Mouse (Mus musculus): Measurements from ENCODE around the gene Arpp21. TPM values are rescaled to one million over a fixed set of nuclear protein-coding genes. Genes with fewer than 3 reads are reported as not detected.
"Not testable (repeated sequence)": the region's sequence is repeated elsewhere in the genome, so short reads cannot be mapped to it uniquely, and the experiment has no call there.

The Arpp21 gene
- polyA plus RNA-seq, 1 experiment from 2014 or later = 2.4 TPM

- no peak overlapping the region for H3K9ac ChIP-seq
- H3K27ac ChIP-seq (replicated peaks) = no peak overlapping the region
- H3K36me3 ChIP-seq = no peaks in the 10 kb centered on the region
- no peak overlapping the region for H3K4me3 ChIP-seq
- H3K4me2 ChIP-seq = no peak overlapping the region
- 64% methylated on average over 1 of the region's 1 CpGs for WGBS
- no peaks in the 10 kb centered on the region for H3K4me1 ChIP-seq
- no peaks in the 10 kb centered on the region for H3K9me3 ChIP-seq
- no peaks in the 10 kb centered on the region for H3K27me3 ChIP-seq (replicated peaks)
- ATAC-seq (ENCODE audit: extremely low read depth, insufficient number of reproducible peaks, low FRiP score, low TSS enrichment) = no peak
Observed at GRCm38 (mm10) chr9:112040566-112040965, 195.2 kb downstream of the Arpp21 start.

DNA sequence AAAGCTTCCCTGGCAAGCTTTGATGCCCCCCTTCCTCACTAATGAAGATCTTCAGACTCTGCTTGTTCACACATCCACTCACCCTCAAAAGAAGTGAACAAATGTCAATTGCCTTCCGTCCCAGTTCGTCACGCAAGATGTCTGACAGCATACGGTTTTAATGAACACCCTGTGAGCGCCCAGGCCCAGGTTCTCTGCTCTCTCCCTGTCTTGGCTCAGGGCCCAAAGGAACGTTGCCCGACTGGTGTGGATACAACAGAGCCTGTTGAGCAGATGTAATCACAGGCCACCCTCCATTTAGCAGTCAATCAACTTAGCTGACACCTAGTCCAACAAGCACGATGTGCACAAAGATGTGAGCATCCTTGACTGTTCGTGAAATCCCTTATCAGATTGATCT, 198.0 kb downstream of the Arpp21 start:
- Histone ChIP-seq H3K4me1 (no peaks in the 10 kb centered on the region), H3K36me3 (no peaks in the 10 kb centered on the region), H3K27me3 (replicated peaks) (no peaks in the 10 kb centered on the region), H3K4me3 (no peak overlapping the region), H3K27ac (replicated peaks) (no peak overlapping the region), H3K9me3 (no peaks in the 10 kb centered on the region), H3K9ac (no peak overlapping the region), H3K4me2 (no peak overlapping the region)
- 58% methylated on average over 9 of the region's 9 CpGs for WGBS
- no peak for ATAC-seq (ENCODE audit: extremely low read depth, insufficient number of reproducible peaks, low FRiP score, low TSS enrichment)

GRCm38 (mm10) chr9:112033840-112034239, 201.9 kb downstream of the Arpp21 start:
- H3K27ac ChIP-seq (replicated peaks); H3K9me3 ChIP-seq; H3K4me1 ChIP-seq; H3K4me2 ChIP-seq; H3K27me3 ChIP-seq (replicated peaks); H3K4me3 ChIP-seq; H3K9ac ChIP-seq; H3K36me3 ChIP-seq; ATAC-seq (ENCODE audit: extremely low read depth, insufficient number of reproducible peaks, low FRiP score, low TSS enrichment): not testable (repeated sequence)
- WGBS = 15% methylated on average over 2 of the region's 10 CpGs

DNA sequence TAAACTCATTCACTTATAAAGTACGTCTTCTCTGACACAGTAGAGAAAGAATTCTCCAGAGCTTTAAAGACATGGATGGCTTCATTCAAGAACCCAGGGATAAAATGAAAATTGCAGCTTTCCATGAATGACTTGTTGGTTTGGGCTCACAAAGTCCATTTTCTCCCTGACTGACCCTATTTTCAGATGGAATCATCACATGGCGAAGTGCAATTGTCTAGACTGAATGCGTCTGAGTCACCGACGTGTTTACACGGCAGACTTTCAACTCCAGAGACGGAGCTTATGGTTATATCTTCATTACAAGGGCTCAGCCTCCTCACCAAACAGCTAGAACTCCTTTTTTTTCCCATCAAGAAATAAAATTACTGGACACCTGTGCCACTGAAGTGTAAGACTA, 203.6 kb downstream of the Arpp21 start:
- H3K27me3 ChIP-seq (replicated peaks) = no peaks in the 10 kb centered on the region
- H3K27ac ChIP-seq (replicated peaks) = no peak overlapping the region
- no peak for ATAC-seq (ENCODE audit: extremely low read depth, insufficient number of reproducible peaks, low FRiP score, low TSS enrichment)
- no peak overlapping the region for H3K9ac ChIP-seq
- no peaks in the 10 kb centered on the region for H3K4me1 ChIP-seq
- no peak overlapping the region for H3K4me3 ChIP-seq
- WGBS = 81% methylated on average over 7 of the region's 7 CpGs
- no peaks in the 10 kb centered on the region for H3K9me3 ChIP-seq
- no peaks in the 10 kb centered on the region for H3K36me3 ChIP-seq
- H3K4me2 ChIP-seq = no peak overlapping the region

GRCm38 (mm10) chr9:112023562-112024015, 212.1 kb downstream of the Arpp21 start:
- Histone ChIP-seq H3K4me1 (peaks cover 10% of the 10 kb centered on the region), H3K4me3 (no peak overlapping the region), H3K36me3 (no peaks in the 10 kb centered on the region), H3K9me3 (no peaks in the 10 kb centered on the region), H3K9ac (no peak overlapping the region), H3K27ac (replicated peaks) (peak overlapping the region; percentile 54; the same call in 1 of the 2 replicates), H3K4me2 (no peak overlapping the region), H3K27me3 (replicated peaks) (no peaks in the 10 kb centered on the region)
- no peak for ATAC-seq (ENCODE audit: extremely low read depth, insufficient number of reproducible peaks, low FRiP score, low TSS enrichment)
- WGBS = 47% methylated on average over 8 of the region's 8 CpGs

GRCm38 (mm10) chr9:112023111-112023510, 212.6 kb downstream of the Arpp21 start:
- peak overlapping the region; percentile 54; the same call in 1 of the 2 replicates for H3K27ac ChIP-seq (replicated peaks)
- H3K9ac ChIP-seq = no peak overlapping the region
- WGBS = 79% methylated on average over 5 of the region's 5 CpGs
- ATAC-seq (ENCODE audit: extremely low read depth, insufficient number of reproducible peaks, low FRiP score, low TSS enrichment) = no peak
- no peak overlapping the region for H3K4me2 ChIP-seq
- no peaks in the 10 kb centered on the region for H3K9me3 ChIP-seq
- H3K27me3 ChIP-seq (replicated peaks) = no peaks in the 10 kb centered on the region
- no peaks in the 10 kb centered on the region for H3K36me3 ChIP-seq
- peaks cover 10% of the 10 kb centered on the region for H3K4me1 ChIP-seq
- H3K4me3 ChIP-seq = no peak overlapping the region

Small RNA genes within 50 kb of the gene (microRNA-seq; reads per million reads assigned to microRNA genes)
- gene Mir128-2 = 23.0 reads per million, percentile 36 among the genes with 10 or more reads in this experiment

Data from heart, embryonic 13.5 days (tissue).